Mouse (Mus musculus): ENCODE data around the gene Coro1a.

- TF ChIP-seq CTCF (IDR thresholded peaks at IDR 0.05; ENCODE audit: low read depth, low read length) (no peak), POLR2A (IDR thresholded peaks at IDR 0.05; ENCODE audit: borderline replicate concordance, low read depth, low read length) (no peak)
Measured at GRCm38 (mm10) chr7:126739551-126739950, 32.0 kb upstream of the Coro1a start.
